Mouse (Mus musculus) macrophage (primary cell): ENCODE measurements around the gene Jmy. TPM values are rescaled to one million over a fixed set of nuclear protein-coding genes. Genes with fewer than 3 reads are reported as not detected.
A peak's percentile ranks its signal among the peaks of the same experiment; 100 is the strongest.
"Not testable (repeated sequence)": the region's sequence is repeated elsewhere in the genome, so short reads cannot be mapped to it uniquely, and the experiment has no call there.

Experiments
- H3K27ac ChIP-seq: fragments of 350-480 bp; formaldehyde crosslinking; 2 replicates; pipeline ENCODE4 v1.9.0; 2021
- H3K36me3 ChIP-seq: fragments of 350-480 bp; formaldehyde crosslinking; 2 replicates; pipeline ENCODE4 v1.9.0; 2021; ENCODE audit errors: inconsistent target
- H3K4me3 ChIP-seq: fragments of 350-480 bp; formaldehyde crosslinking; 2 replicates; pipeline ENCODE4 v1.9.0; 2021; ENCODE audit errors: inconsistent target
- H3K79me2 ChIP-seq: fragments of 350-480 bp; formaldehyde crosslinking; 2 replicates; pipeline ENCODE4 v1.9.0; 2021; ENCODE audit errors: inconsistent target
- WGBS: methylation state at CpG from one replicate; pipeline ENCODE4 v1.1.7; 2026; ENCODE audit warnings: inconsistent platforms; ENCODE audit not compliant: missing documents; 5-methylcytosine and 5-hydroxymethylcytosine counted together
- polyA plus RNA-seq: library from polyadenylated mRNA; stranded (reverse); fragments of 250-400 nt; gene quantifications from 3 replicates; pipeline ENCODE4 v1.2.4, GENCODE M21; 2018; ENCODE audit warnings: inconsistent platforms
- total RNA-seq, 78 experiments: library from RNA; depleted of rRNA; stranded (reverse); fragments of 250-400 nt; gene quantifications; 1 replicate in 9 of 78; 2 replicates in 24 of 78; 3 replicates in 43 of 78; 4 replicates in 2 of 78; pipeline ENCODE4 v1.2.4; 2018; ENCODE audit warnings: inconsistent platforms in 56 of 78

Gene Jmy
- 10 to 100 TPM in 7 of 26 experiments, 1 to 10 TPM in 16, under 1 TPM in 3; 0.58 to 23.5 (median 5.6) TPM for total RNA-seq (2018; cell fraction: chromatin; rRNA removed)
- 10 to 100 TPM in 6 of 26 experiments, 1 to 10 TPM in 20; 1.4 to 11.4 (median 4.2) TPM for total RNA-seq (2018; cell fraction: cytosol; rRNA removed)
- total RNA-seq (2018; cell fraction: nucleus; rRNA removed) = 10 to 100 TPM in 6 of 26 experiments, 1 to 10 TPM in 20; 1.8 to 19.2 (median 4.6) TPM
- polyA plus RNA-seq = 3.3 to 4.6 TPM (median 4.3 TPM) in 3 replicates

DNA sequence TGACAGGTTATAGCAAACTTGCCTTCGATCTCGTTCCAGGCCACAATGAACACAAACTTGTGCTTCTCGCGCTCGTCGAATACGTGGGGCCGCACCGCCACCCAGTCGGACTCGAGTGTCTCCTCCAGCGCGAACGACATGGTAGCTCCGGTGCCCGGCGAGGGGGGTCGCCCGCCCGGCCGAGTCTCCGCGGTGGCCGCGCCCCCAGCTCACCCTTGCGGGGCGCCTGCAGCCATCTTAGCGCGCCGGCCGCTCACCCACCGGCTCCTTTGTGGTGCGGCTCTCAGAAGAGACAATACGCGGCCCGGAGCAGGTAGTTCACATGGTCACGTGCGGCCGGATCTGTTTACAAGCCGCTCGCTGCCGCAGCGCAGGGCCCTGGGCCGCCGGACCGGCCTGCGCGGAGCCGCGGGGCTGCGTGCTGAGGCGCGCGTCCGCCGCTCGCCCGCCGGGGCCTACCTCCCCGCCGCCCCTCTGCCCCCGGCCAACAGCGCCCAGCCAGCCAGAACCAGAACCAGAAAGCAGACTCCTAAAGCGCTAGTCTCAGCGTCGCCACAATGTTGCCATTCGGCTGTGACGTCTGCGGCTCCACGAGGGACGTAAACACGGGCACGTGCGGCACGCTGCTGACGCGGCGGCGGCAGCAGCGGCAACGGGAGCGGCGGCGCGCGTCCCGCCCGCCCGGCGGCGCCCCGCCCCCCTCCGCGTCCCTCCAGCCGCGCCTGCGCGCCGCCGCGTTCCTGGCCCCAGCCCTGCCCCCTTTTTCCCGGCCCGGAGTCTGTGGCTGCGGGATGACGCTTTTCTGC lies at the start of gene Jmy:
Gene Jmy (minus strand): TSS at position 642 of the 806 bp plus-strand sequence.
- Histone ChIP-seq H3K4me3 (peak within 1 kb of the TSS; percentile 36), H3K27ac (no peak within 1 kb of the TSS), H3K36me3 (no peaks in the 10 kb centered on the region), H3K79me2 (no peaks in the 10 kb centered on the region; the same call in 1 of the 2 replicates)
- WGBS = 2% methylated on average over 102 of the region's 105 CpGs

DNA sequence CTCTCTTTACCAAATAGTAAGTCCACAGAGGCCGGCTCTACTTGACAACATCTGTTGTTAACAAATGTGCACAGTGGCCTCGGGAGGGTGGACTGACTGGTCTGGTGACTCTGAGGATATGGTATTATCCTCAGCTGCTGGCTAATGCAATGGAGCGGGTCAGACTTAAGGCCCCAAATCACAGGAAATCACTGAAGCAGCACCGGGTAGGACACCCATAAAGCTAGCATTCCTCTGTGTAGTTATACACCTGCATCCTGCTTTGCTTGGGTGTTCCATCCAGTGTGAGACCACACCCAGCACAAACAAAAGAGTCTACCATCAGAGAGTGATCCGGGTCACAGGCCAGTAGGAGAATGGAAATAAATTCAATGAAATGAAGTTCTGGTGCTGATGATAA lies 48.0 kb upstream of the Jmy start:
- H3K4me3 ChIP-seq = no peak overlapping the region
- H3K36me3 ChIP-seq = no peaks in the 10 kb centered on the region
- WGBS = 91% methylated on average over 5 of the region's 5 CpGs
- no peaks in the 10 kb centered on the region for H3K79me2 ChIP-seq
- no peak overlapping the region for H3K27ac ChIP-seq

DNA sequence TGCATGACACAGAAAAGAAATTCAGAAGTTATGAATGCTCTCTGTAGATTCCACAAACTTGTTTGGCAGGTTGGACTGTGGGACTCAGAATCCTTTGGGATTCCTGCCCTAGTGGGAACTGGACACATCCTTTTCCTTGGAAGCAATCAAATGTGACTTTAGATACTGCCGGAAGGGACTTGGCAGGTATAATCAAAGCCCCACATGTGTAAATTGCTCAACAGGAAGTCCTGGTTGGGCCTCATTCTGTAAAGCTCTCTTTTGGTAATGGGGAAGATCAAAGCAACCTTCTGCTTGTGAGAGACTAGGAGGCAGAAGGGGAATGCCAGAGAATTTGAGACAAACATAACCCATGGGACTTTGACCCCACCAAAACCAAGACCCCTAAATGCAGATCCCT lies 46.4 kb upstream of the Jmy start:
- H3K4me3 ChIP-seq = no peak overlapping the region
- H3K79me2 ChIP-seq = no peaks in the 10 kb centered on the region
- H3K36me3 ChIP-seq = no peaks in the 10 kb centered on the region
- 8% methylated on average over 1 of the region's 1 CpGs for WGBS
- no peak overlapping the region for H3K27ac ChIP-seq

DNA sequence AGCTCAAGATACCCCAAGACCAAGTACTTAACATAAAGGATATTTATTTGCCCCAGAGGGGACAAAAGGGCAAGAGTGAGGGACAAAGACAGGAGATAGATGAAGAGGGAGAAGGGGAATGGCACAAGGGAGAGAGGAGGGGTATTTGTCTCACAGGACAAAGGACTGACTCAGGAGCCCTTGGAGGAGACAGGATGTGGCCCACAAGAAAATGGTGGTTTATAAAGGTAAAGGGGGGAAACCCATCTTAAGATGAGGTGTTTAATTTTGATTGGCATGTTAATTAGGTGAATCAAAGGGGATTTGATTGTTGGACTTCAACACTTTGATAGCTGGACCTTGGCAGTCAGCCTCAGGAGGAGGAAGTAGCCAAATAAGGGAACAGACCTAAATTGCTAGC lies 44.7 kb upstream of the Jmy start:
- Histone ChIP-seq H3K79me2 (no peaks in the 10 kb centered on the region), H3K4me3 (no peak overlapping the region), H3K27ac (no peak overlapping the region), H3K36me3 (no peaks in the 10 kb centered on the region)

DNA sequence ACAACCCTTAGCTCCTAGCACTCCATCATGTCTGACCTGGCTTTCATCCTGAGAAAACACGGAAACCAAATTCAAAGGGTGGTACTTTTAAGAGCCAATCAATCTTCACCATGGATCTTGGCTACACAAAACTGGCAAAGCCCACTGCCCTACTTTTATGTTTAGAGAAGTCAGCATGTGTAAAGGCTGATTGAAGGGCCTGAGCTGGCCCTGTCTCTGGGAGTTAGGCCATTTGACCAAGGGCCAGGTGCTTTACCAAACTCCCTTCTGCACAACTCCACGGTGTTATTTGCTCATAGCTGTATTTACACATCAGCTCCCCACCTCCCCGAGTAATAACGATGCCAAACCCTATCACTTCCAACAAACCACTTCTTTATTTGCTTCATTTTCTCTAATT lies 39.7 kb upstream of the Jmy start:
- H3K4me3 ChIP-seq = no peak overlapping the region
- H3K36me3 ChIP-seq = no peaks in the 10 kb centered on the region
- no peak overlapping the region for H3K27ac ChIP-seq
- H3K79me2 ChIP-seq = no peaks in the 10 kb centered on the region
- 90% methylated on average over 4 of the region's 4 CpGs for WGBS

DNA sequence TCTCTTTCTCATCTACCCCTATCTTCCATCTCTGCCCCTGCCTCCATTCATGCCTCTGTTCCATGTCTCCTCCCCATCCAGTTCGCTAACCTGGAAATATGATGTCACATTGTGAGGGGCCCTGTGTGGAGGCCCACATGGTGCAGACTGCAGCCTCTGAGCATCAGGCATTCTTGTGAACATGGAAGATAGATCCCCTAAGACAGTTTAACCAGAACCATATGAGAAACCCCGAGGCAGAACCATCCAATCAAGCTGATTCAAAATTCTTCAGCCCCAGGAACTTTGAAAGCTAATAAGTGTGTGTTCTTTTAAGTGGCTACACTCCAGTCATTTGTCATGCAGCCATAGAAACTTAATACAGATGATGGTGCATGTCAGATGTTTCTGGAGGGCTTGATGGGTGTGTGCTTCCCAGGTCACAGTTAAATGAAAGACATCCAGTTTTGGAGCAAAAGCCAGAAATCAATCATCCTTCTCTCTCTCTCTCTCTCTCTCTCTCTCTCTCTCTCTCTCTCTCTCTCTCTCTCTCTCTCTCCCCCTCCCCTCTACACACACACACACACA lies 19.2 kb upstream of the Jmy start:
- Histone ChIP-seq H3K4me3 (no peak overlapping the region), H3K36me3 (no peaks in the 10 kb centered on the region), H3K27ac (no peak overlapping the region), H3K79me2 (no peaks in the 10 kb centered on the region)
- 88% methylated on average over 2 of the region's 2 CpGs for WGBS

DNA sequence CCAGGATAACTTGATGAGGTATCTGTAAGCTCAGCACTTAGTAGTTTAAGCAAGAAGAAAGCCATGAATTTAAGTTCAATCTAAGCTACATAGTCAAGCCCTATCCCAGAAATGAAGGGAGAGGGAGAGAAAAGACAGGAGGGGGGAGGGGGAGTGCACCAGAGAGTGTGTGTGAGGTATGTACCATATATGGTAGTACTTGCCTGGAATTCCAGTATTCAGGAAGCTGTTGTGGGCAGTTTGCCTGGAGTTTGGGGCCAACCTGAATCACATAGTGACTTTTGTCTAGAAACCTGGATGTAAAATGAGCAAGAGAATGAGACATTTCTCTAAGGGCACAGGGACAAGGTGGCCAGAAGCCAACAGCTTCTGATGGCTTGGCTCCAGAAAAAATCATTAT lies 17.6 kb upstream of the Jmy start:
- Histone ChIP-seq H3K79me2 (no peaks in the 10 kb centered on the region), H3K27ac (no peak overlapping the region)

DNA sequence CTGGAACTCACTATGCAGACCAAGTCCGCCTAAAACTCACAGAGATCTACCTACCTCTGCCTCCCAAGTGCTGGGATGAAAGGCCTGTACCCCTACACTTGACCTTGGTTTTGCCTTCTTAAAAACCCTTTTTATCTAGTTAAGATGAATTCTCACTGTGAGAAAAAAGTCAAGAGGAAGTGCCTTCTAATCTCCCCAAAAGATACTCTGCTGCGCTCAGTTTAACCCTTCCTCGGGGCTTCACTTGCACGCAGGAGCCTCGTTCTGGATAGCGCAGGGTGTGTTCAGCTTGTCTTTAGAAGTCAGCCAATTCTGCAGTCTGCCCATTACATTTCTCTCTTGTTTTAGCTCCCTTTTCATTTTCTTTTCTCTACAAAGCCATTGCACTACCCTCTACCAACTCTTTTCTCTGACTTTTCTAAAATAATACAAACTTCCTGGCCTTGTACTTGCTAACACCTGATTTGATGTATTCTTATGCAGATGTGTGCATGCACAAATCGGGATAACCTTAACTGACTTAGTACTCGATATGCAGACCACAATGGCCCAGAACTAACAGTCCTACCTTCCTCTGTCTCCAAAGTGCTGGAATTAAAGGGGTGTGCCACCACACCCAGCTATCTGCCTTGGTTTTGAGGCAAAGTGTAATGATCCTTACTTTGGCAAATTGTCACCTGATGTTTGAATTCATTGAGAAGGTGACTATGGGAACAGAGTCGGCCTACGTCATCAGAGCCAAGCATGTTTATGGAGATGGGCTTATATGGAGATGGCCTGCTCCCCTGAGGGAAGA lies 14.6 kb upstream of the Jmy start:
- H3K4me3 ChIP-seq = no peak overlapping the region
- H3K79me2 ChIP-seq = no peaks in the 10 kb centered on the region
- H3K36me3 ChIP-seq = no peaks in the 10 kb centered on the region
- WGBS = 93% methylated on average over 10 of the region's 10 CpGs
- H3K27ac ChIP-seq = no peak overlapping the region

More for the DNA sequence above, 17.6 kb upstream of the Jmy start:
- Histone ChIP-seq H3K4me3 (no peak overlapping the region), H3K36me3 (no peaks in the 10 kb centered on the region)

DNA sequence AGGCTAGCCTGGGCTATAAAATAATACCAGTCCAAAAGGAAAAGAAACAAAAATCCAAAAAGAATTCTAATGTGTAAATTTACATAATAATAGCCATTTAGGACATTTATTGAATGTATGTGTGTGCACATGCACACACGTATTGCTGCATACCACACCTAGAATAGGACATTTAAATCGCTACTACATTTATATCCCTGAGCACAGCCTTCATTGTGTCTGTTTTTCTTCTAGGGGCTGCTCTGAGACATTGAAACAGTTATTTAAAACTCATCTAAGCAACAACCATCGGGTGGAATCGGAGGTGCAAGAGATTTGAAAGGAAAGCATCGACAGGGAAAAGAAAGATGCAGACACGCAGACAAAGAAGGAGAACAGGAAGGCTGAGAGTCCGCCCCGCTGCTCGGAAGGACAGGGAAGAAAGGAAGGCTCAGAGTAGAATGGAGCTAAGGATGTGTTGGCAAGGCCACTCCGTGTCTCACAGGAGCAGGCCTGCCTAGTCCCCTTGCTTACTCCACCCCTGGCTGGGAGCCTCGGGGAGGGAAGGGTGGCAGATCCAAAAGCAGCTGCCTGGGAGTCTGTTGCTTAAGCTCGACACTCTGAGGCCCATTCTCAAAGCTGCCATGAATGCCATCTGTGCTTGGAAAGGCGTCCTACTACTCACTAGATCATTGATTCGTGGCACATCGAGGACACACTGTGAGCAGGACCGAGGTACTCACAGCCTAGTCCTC lies 11.0 kb upstream of the Jmy start:
- no peak overlapping the region for H3K4me3 ChIP-seq
- H3K79me2 ChIP-seq = no peaks in the 10 kb centered on the region
- WGBS = 88% methylated on average over 14 of the region's 16 CpGs
- H3K36me3 ChIP-seq = no peaks in the 10 kb centered on the region
- no peak overlapping the region for H3K27ac ChIP-seq

DNA sequence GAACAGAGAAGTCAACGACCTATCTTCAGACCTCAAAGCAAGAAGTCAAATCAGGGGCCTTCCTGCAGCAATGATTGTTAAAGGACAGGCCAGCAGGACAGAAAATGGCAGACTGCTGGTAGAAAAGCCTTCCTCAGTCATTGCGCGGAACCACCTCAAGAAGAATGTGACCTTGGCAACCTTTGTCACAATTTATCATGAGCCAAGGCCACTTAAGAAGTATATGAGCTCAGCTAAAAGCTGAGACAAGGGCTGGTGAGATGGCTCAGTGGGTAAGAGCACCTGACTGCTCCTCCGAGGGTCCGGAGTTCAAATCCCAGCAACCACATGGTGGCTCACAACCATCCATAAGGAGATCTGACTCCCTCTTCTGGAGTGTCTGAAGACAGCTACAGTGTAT lies 7.3 kb upstream of the Jmy start:
- 95% methylated on average over 5 of the region's 5 CpGs for WGBS
- H3K79me2 ChIP-seq, H3K36me3 ChIP-seq, H3K4me3 ChIP-seq, H3K27ac ChIP-seq: not testable (repeated sequence)

DNA sequence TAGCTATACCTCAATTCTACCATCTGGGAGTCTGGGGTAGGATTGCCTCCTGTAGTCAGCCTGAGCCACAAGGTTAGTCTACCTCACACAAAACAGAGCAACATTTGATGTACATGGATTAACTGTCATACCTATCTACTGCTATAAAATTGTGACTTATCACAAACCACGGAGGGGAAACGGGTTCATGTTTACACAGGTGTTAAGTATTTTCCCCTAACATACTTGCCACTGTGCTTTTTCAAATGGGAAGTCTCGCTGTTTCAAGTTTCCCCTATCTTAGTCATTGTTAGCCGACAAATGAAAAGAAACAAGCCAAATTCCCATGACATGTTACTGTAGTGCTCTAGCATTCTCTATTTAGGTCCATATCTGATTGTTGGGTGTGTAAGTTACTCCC lies 2.1 kb upstream of the Jmy start:
- H3K4me3 ChIP-seq = no peak overlapping the region
- WGBS = 35% methylated on average over 2 of the region's 4 CpGs
- H3K36me3 ChIP-seq = no peaks in the 10 kb centered on the region
- no peaks in the 10 kb centered on the region for H3K79me2 ChIP-seq
- H3K27ac ChIP-seq = no peak overlapping the region

DNA sequence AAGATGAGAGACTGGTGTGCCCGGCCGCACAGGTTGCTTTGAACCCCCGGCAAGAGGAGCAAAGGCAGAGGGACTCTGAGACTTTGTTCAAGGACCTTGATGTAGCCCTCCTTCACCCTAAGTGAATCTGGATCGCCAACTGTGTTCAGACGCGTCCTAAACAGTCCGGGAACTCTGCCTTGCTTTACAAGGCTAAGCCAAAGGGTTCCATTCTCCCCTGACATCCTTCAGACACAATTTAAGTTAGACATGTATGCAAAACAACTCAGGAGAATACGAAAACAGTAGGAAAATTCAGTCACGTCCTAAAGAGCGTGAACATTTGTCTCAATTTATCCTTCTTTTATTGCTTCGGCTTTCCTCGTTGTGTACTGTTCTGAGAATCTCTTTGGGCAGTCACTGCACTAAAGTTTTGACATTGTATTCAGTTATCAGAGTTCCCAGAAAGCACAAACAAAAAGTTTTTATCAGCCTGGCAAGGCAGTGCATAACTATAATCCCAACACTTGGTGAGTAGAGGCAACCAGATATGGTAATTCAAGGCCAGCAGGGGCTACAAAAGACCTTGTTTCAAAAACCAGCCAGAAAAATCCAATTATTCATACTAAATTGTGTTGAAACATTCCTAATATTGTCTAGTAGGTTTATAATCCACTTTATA lies 495 bp upstream of the Jmy start:
- WGBS = 21% methylated on average over 12 of the region's 12 CpGs

DNA sequence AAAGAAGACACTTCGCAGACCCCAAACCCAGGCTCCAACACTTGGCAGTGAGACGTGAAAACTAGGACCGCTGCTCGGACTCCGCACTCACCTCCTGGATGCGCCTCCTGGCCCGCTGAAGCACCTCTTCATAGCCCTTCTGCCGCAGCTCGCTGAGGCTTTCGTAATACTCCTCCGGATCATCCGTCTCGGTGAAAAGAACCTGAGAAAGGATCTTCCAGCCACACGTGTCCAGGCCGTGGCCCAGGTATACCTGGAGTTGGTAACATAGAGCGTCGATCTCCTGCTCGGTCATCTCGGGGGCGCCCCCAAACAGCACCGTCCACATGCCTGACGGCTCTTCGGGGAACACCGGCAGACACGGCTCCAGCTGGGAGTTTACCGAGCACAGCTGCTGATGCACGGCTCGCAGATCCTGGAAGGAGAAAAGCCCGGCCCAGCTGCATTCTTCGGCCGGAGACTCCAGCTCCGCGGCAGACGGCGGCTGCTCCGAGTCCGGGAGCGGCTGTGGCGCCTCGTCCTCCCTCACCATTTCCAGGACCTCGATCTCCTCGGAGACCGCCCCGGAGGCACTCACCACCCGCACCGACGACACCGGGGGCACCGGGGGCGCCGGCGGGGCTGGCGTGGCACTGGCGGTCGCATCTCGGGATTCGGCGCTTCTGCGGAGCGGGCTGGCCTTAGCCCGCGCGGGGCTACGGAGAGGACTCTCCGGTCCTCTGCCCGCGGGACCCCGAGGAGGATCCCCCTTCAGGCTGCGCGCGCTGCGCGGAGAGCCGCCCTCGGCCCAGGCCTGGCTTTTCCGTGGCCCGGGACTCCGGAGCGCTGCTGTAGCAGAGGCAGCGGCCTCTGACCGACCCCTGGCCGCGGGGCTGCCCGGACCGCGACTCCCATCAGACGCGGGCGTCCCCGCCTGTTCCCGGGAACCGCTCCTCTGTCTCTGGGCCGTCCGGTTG lies 1.1 kb downstream of the Jmy start:
- no peak overlapping the region for H3K27ac ChIP-seq
- 3% methylated on average over 81 of the region's 94 CpGs for WGBS

More for the DNA sequence above, 495 bp upstream of the Jmy start:
- peak overlapping the region; percentile 36 for H3K4me3 ChIP-seq
- H3K36me3 ChIP-seq = no peaks in the 10 kb centered on the region
- no peaks in the 10 kb centered on the region; the same call in 1 of the 2 replicates for H3K79me2 ChIP-seq
- H3K27ac ChIP-seq = no peak overlapping the region

More for the DNA sequence above, 1.1 kb downstream of the Jmy start:
- H3K79me2 ChIP-seq = no peaks in the 10 kb centered on the region; the same call in 1 of the 2 replicates
- no peaks in the 10 kb centered on the region for H3K36me3 ChIP-seq
- peak overlapping the region; percentile 36 for H3K4me3 ChIP-seq
